Mouse (Mus musculus): ENCODE measurements at regions not wholly inside any gene's neighbourhood (a gene's known extent, or its start where the extent isn't known, plus 50 kb on each side); places are given as distances from the start of the nearest gene placed in this dataset.

DNA sequence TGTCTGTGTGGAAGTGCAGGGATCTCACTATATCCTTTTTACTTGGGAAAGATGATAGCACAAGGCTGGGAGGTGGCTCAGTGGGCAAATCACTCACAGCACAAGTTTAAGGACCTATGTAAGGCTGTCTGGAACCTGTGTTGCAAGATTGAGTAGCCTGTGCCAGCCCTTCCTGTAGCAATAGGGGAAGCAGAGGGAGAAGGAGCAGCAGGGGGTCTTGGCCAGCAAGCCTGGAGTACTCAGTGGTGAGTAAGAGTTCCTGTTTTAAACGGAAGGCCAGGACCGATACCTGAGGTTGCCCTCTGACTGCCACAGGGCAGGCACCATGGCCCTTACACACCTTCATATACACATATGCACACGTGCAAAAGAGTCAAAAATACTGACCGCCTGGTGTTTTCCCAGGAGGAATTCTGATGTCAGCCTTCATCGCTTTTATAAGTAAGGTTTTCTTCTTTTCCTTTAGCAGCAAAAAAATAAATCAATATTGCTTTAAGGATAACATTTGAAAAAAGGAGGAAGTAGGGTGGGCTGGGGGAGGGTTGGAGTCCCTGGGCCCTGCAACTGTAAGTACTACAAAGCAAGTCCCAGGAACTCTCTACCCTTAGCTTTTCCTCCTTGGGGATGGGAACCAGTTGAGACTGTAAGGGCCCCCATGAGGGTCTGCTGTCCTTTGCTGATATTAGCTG lies 136.2 kb upstream of the Hdac4 start:
- no peak for TF ChIP-seq CTCF (IDR thresholded peaks at IDR 0.05; ENCODE audit: control insufficient read depth, insufficient read depth, insufficient replicate concordance, low read depth, low read length)
- TF ChIP-seq POLR2A (IDR thresholded peaks at IDR 0.05; ENCODE audit: control insufficient read depth, low read depth, low read length), result no peak
